Mouse (Mus musculus) central nervous system, embryonic 14 days (tissue): ENCODE data around the gene Cxcl3. TPM values are rescaled to one million over a fixed set of nuclear protein-coding genes. Genes with fewer than 3 reads are reported as not detected.

Experiments used
- polyA plus RNA-seq: library from polyadenylated mRNA; depleted of rRNA; stranded (reverse); fragments of >200 nt; gene quantifications from 2 replicates; pipeline ENCODE4 v1.2.3, GENCODE M21; 2012; rRNA removed

The Cxcl3 gene
- polyA plus RNA-seq, result 0.09 and 0.70 TPM in 2 replicates

DNA sequence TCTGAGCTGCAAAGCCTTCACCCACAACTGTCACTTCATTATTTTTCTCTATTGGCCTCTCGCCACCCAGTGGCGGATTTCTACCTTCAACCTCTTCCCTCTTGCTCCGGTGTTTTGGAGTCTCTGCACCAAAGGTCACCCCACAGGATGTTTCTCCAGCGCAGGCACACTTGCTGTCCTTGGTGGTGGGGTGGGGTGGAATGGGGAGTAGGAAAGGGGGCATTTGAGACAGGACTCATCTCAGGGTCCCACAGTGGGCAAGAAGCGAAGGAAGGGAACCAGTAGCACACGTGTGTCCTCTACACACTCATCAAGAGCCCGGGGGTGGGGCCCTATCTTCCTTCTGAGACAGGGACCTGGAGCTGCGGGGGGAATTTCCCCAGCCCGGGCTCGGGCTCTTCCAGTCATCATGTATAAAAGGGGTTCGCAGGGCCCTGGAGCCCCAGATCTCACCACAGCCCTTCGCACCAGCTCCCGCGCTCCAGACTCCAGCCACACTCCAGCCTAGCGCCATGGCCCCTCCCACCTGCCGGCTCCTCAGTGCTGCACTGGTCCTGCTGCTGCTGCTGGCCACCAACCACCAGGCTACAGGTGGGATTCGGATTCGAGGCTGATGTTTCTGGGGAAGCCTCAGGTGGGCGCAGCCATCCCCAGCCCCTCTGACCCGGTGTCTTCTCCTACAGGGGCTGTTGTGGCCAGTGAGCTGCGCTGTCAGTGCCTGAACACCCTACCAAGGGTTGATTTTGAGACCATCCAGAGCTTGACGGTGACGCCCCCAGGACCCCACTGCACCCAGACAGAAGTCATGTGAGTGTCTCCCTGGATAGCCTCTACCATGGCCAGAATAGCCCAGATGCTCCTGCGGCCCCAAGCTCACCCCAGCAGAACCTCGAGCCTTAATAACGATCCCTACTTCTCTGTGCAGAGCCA is at the start of gene Cxcl3:
Cxcl3 (plus strand) TSS at position 445 of the 930 bp plus-strand sequence.

GRCm38 (mm10) chr5:90759077-90760065 is 26.5 kb upstream of the Cxcl3 start, which contains the start of gene Cxcl5:
Gene Cxcl5, plus strand, starts transcription at chr5:90759360.

DNA sequence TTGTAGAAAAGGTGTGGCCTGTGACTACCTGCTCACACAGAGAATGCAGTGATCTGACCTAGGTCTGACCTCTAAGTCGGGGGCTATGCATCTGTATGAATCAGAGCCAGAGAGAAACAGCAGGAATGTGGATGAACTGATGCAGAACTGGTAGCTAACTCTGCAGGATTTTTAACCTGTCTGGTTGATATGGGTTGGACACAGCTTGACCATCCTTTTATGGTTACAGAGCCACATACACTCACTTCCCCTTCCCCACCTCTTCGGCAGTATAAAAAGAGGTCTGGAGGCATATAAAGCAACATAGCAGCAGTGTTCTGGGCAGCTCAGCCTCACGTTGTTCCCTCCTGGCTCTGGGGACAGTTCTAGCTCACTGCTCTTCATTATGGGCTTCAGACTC is 17.7 kb upstream of the Cxcl3 start, which contains the start of gene Ppbp:
Ppbp (plus strand) TSS at position 301 of the 400 bp plus-strand sequence.

DNA sequence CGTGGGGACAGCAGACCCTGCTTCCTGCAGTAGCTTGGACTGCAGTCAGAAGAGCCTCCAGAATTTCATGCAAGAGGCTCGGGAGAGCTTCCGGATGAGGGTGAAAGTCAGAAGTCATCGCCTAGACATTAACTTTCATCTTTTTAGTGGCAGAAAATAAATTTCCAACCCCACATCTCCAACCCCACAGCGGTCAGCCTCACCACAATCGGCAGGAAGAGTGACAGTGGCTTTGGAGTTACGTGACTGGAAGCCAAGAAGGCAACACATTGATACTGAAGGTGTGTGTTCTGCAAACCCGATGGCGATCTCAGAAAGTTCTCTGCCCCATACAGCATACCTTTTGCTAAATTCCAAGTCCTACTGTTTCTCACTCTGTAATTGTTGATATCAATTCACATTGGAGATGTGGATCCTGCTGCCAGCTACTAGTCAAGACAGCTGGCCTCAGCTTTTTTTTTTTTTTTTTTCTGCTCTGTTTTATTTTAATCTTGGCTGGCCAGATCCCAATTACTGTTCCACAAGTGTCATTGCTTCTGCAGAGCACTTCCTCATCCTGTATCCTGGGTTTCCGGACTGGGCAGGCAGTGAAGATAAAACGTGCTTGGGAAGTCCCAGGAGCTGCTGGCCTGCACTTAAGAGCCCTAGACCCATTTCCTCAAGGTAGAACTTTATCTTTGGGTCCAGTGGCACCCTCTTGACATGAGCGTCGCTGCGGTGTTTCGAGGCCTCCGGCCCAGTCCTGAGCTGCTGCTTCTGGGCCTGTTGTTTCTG is 13.8 kb upstream of the Cxcl3 start, which contains the start of gene Pf4:
Pf4 (plus strand) TSS at position 556 of the 774 bp plus-strand sequence.

GRCm38 (mm10) chr5:90794195-90794625 is 8.3 kb downstream of the Cxcl3 start, which contains the start of gene Cxcl15:
Gene Cxcl15, plus strand, starts transcription at chr5:90794534.

Other genes starting within 250 kb of the Cxcl3 start
- 0.04 and 0.09 TPM in 2 replicates for gene 5830473C10Rik, start 225.0 kb upstream of the Cxcl3 start, polyA plus RNA-seq
- gene Rassf6, start 145.4 kb upstream of the Cxcl3 start, polyA plus RNA-seq, result 0.59 and 0.64 TPM in 2 replicates
- 0.12 and 0.38 TPM in 2 replicates for gene Cxcl5, start 26.7 kb upstream of the Cxcl3 start, polyA plus RNA-seq
- gene Ppbp, start 17.6 kb upstream of the Cxcl3 start, polyA plus RNA-seq, result 0.84 and 1.7 TPM in 2 replicates
- 27.8 and 29.7 TPM in 2 replicates for gene Pf4, start 13.7 kb upstream of the Cxcl3 start, polyA plus RNA-seq
- gene Cxcl15, start 8.4 kb downstream of the Cxcl3 start, polyA plus RNA-seq, result not detected in 2 replicates
- gene Cxcl1, start 105.1 kb downstream of the Cxcl3 start, polyA plus RNA-seq, result 0.31 and 3.1 TPM in 2 replicates
- gene Cxcl2, start 117.8 kb downstream of the Cxcl3 start, polyA plus RNA-seq, result 0.48 and 1.7 TPM in 2 replicates
- 55.4 and 62.2 TPM in 2 replicates for gene Mthfd2l, start 145.0 kb downstream of the Cxcl3 start, polyA plus RNA-seq
- gene Epgn, start 241.4 kb downstream of the Cxcl3 start, polyA plus RNA-seq, result 0.20 and 0.38 TPM in 2 replicates